Mouse (Mus musculus) kidney, adult 11 months (tissue): ENCODE measurements around the gene Slc25a26.

Experiments
- DNase-seq: peaks from one replicate; pipeline ENCODE4 v3.0.0; 2022

Slc25a26 gene

DNA sequence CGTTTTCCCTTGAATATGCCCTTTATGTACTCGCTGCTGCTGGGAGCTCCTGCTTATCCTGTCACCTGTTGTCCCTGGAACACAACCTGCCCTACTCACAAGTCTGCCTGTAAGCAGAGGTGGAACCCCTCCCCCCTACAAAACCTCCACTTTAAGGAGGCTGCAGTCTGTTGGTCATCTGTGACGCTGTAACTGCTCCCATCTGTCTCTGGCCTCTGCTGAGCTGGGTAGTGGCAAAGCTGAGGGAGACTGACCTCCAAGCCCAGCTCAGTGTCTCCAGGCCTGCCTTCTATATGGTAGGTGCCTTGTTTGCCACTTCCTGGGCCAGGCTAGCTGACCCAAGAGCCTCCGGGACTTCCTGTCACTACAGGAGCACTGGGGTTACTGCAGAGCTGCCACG is 101.7 kb downstream of the Slc25a26 start:
- no peak for DNase-seq

GRCm38 (mm10) chr6:94604072-94604471 is 103.9 kb downstream of the Slc25a26 start:
- DNase-seq: no peak

DNA sequence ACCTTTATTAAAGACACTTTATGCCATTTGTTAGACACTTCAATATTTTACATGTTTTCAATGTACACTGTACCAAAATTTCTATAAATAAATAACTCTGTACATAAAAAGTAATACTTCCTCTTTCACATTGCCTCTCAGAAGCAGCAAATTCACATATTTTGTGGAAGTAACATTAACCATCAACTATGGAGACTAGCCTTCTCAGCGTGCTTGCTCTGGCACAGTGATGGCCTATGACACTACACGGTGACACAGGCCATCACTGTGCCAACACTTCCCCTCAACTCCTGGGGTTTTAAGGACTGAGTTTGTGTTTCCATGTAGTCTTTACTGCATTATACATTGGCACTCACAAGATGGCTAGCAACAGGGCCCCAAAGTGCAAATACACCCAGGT is 104.4 kb downstream of the Slc25a26 start:
- no peak for DNase-seq

- DNase-seq: peak; percentile 58
Measured at GRCm38 (mm10) chr6:94613235-94613895, 113.2 kb downstream of the Slc25a26 start.

GRCm38 (mm10) chr6:94614346-94614745 is 114.2 kb downstream of the Slc25a26 start:
- DNase-seq: no peak

- peak; percentile 38 for DNase-seq
Measured at GRCm38 (mm10) chr6:94615936-94616335, 115.8 kb downstream of the Slc25a26 start.

GRCm38 (mm10) chr6:94618671-94619070 is 118.5 kb downstream of the Slc25a26 start:
- no peak for DNase-seq

DNA sequence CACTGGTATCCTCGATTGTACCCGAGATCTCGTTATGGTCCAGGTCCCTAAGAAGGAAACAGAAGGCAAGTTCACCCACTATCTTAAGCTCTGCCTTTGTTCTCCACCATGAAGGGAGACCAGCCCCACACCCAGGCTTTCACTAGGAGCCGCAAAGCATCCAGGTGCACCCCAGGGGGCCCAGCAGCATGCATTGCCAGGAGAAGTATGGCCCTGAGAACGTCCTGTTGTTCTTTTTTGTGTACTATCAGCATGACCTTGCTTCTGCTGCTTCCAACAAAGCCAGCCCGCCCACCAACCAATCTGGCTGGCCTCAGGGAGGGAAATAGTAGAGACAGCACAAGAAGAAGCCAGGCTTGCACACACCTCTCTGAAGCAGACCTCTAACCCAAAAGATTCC is 120.2 kb downstream of the Slc25a26 start:
- no peak for DNase-seq

GRCm38 (mm10) chr6:94620801-94621301 is 120.7 kb downstream of the Slc25a26 start:
- DNase-seq: no peak

DNA sequence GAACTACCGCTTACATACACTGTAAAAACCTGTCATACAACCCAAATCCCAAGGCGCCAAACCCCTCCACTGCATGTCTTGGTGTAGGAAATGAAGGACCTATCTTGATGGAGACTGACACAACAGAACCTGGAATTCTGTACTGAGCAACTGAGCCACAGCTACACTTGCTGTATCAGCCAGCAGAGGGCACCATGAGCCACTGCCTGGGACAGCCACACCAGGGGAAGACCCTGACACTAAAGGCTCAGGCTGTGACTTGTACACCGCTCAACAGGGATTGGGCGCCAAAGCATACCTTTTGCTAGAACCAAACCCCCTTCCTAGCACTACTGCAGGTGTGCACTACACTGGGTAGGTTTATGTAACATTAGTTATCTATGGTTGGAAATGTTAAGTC is 122.9 kb downstream of the Slc25a26 start:
- peak; percentile 53 for DNase-seq

DNA sequence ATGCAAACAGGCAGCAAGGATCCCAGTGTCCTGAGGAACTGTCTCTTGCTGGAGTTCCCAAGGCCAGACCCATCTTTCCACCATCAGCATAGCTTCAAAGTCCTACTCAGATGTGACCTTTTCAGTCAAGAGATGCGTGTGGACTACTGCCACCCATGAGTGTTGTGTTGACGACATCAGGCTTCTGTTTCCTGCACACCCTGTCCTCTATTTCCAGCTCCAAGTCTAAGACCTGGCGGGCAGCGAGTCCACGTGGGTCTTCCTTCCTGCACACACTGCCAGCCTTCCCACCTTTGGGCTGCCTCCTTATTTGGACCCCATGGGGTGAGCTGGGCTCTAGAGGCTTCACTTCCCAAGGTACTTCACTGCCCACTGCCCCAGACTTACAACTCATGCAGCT is 124.4 kb downstream of the Slc25a26 start:
- DNase-seq: no peak

- no peak for DNase-seq
Measured at GRCm38 (mm10) chr6:94625896-94626295, 125.8 kb downstream of the Slc25a26 start.

DNA sequence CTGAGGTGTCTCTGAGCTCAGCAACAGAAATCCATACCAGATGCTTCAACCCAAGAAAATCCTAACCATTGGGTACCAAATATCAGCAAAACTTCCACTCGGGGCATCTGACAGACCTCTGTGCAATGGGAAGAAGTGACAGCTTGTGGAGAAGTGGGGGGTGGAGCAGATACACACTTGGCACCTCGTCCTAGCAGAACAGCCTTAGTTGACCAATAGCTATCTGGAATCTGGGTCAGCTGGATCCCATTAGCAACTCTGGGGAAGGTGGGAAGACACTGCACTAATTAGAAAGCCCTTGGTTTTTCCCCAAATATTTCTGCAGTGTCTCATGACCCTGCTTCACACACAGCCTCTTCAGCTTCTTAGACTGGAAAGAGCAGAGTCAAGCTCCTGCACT is 126.7 kb downstream of the Slc25a26 start:
- no peak for DNase-seq

GRCm38 (mm10) chr6:94627714-94628595 is 127.8 kb downstream of the Slc25a26 start:
- DNase-seq: no peak

GRCm38 (mm10) chr6:94628787-94629186 is 128.7 kb downstream of the Slc25a26 start:
- DNase-seq: no peak

GRCm38 (mm10) chr6:94631051-94631778 is 131.1 kb downstream of the Slc25a26 start:
- DNase-seq: no peak

DNA sequence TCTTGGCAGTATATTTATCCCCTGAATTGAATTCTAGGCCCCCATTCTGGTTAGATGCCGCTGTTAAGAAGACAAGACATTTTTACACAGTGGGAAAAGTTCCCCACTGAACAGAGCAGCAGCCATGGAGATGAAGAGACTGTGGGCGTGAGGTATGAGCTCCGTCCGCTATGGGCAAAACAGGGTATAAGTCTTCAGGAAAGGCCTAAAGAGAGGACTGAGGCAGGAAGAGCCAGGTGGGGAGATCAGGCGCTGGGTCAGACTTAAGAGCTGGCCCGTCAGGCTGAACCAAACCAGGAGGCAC is 131.6 kb downstream of the Slc25a26 start:
- no peak for DNase-seq

GRCm38 (mm10) chr6:94634274-94634673 is 134.1 kb downstream of the Slc25a26 start:
- no peak for DNase-seq

GRCm38 (mm10) chr6:94634710-94635109 is 134.6 kb downstream of the Slc25a26 start:
- DNase-seq: no peak

DNA sequence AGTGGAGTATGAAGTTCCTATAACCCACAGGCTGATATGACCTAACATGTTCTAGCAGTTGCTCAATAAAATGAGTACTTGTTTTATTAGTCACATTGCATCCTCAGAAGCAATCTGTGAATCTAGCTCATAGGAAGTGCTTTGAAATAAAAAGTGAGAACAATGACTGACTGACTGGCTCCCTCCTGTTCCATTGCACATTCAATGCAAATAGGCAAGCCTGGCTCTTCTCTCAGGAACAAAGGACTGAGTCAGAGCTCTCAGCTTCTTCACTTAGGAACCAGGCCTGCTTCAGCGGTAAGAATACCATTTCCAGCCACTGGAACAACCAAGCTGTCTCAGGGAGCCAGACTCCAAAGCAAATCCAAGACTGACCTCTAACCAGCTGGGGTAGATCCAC is 135.2 kb downstream of the Slc25a26 start:
- DNase-seq: no peak

DNA sequence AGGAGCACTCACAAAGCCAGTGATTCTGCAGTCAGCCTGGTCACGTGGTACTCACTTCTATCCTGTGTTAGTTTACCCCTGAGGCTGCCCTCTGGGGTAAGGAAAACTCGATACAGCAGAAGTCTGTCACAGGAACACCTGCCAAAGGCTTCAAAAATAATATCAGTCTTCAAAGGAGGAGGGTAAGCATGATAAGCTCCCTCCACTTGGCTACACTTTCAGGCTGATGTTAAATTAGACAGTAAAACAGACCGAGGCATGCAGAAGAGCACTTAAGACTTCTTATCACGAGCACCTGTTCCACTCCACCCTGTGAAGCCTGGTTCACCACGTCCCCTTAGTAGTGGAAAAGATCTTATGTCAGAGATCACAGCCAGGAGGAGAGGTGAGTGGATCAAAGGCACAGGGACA is 136.9 kb downstream of the Slc25a26 start:
- no peak for DNase-seq

DNA sequence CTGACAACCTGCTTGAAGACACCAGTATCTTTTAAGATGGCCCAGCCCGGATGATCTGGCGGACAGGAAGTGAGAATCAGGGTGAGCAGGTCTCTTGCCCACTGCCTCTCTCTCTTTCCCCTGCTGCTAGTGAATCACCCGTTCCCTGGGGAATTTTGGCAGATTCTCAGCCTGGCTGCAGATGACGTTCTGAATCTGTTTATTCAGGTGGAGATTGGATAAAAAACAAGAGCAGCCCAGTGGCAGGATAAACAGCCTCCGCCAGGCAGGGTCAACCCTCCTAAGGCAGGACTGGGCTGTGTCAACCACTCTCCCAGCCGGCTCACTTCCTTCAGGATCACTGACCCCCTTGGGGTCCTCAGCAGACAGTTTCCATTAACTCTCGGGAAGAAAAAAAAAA is 140.2 kb downstream of the Slc25a26 start:
- DNase-seq: no peak

- DNase-seq: no peak
Measured at GRCm38 (mm10) chr6:94642048-94642447, 141.9 kb downstream of the Slc25a26 start.

DNA sequence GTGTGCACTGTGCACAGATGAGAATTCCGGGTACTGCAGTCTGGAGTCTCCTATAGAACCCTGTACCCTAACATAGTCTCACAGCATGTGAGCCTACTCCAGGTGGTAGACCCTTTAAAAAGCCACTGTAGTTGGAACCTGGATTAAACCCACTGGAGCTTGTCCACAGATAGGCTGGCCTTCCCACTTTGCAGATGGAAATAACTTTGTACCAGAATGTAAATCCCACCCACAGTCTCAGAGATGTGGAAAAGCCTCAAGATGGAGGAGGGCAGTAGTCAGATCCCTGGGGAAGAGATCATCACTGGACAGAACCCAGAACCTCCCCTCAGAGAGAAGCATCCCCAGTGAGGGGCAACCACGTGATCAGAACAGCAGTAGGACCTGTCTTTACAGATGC is 143.9 kb downstream of the Slc25a26 start:
- DNase-seq: no peak
